Mouse (Mus musculus) MEL (cell line): Measurements from ENCODE around the gene Phf1.

Source experiments
- CTCF ChIP-seq, 3 experiments: IDR thresholded peaks in 2 of 3; conservative IDR thresholded peaks in 1 of 3; 2 replicates each; pipeline ENCODE4 v1.5.1; 2011 to 2012; ENCODE audit warnings: low read length in 3 of 3, low read depth in 2 of 3, mild to moderate bottlenecking in 2 of 3, improper control_type of control experiment in 1 of 3, inconsistent platforms in 1 of 3, mixed read lengths in 1 of 3, moderate library complexity in 1 of 3; ENCODE audit not compliant: control insufficient read depth in 1 of 3, insufficient read depth in 1 of 3, poor library complexity in 1 of 3, severe bottlenecking in 1 of 3
- EP300 ChIP-seq, 2 experiments: IDR thresholded peaks; 2 replicates each; pipeline ENCODE4 v1.6.1; 2011; ENCODE audit warnings: improper control_type of control experiment in 2 of 2, low read length in 2 of 2, low read depth in 1 of 2, mild to moderate bottlenecking in 1 of 2
- MAFK ChIP-seq: IDR thresholded peaks from 2 replicates; pipeline ENCODE4 v1.6.1; 2011; ENCODE audit warnings: low read depth, mild to moderate bottlenecking, low read length, improper control_type of control experiment, borderline replicate concordance
- MAX ChIP-seq: IDR thresholded peaks from 2 replicates; pipeline ENCODE4 v1.6.1; 2011; ENCODE audit warnings: low read length, improper control_type of control experiment
- MAZ ChIP-seq: IDR thresholded peaks from 2 replicates; pipeline ENCODE4 v1.6.1; 2012; ENCODE audit warnings: low read depth, mild to moderate bottlenecking, inconsistent platforms, low read length, improper control_type of control experiment
- MXI1 ChIP-seq: IDR thresholded peaks from 2 replicates; pipeline ENCODE4 v1.6.1; 2011; ENCODE audit warnings: mild to moderate bottlenecking, low read depth, low read length, improper control_type of control experiment
- POLR2A ChIP-seq, 2 experiments: IDR thresholded peaks; 2 replicates each; pipeline ENCODE4 v1.6.1; 2011 to 2012; ENCODE audit warnings: low read length in 2 of 2, mild to moderate bottlenecking in 2 of 2, control low read depth in 1 of 2, improper control_type of control experiment in 1 of 2, low read depth in 1 of 2, moderate library complexity in 1 of 2; ENCODE audit not compliant: control insufficient read depth in 1 of 2, insufficient read depth in 1 of 2, poor library complexity in 1 of 2
- TAL1 ChIP-seq: IDR thresholded peaks from 2 replicates; pipeline ENCODE4 v1.6.1; 2012; ENCODE audit warnings: mild to moderate bottlenecking, inconsistent platforms, low read length, moderate library complexity, mixed read lengths
- TCF12 ChIP-seq: IDR thresholded peaks from 2 replicates; pipeline ENCODE4 v1.6.1; 2014; ENCODE audit warnings: low read depth, mild to moderate bottlenecking, inconsistent platforms, low read length, improper control_type of control experiment, moderate library complexity
- USF2 ChIP-seq, 2 experiments: IDR thresholded peaks; 2 replicates each; pipeline ENCODE4 v1.6.1; 2011 to 2012; ENCODE audit warnings: improper control_type of control experiment in 2 of 2, low read length in 2 of 2, borderline replicate concordance in 1 of 2, inconsistent platforms in 1 of 2, low read depth in 1 of 2, mild to moderate bottlenecking in 1 of 2; ENCODE audit not compliant: insufficient read depth in 1 of 2

DNA sequence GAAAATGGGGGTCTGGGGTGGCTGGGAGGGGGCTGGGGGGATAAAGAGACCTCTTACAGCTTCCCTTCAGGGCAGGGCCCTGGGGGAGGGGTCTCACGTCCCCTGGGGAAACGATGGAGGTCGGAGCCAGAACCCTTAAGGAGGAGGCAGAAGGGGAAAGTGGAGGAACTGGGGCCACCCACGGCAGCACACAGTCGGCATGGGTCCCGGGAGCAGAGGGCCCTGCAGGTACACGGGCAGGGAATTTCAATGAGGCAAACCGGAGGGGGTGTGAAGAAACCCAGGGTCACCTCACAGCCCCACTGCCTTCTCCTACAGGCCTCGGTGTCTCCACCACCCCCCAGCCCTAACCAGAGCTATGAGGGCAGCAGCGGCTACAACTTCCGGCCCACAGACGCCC lies 3.6 kb downstream of the Phf1 start:
- TF ChIP-seq MAZ (no peak), CTCF (IDR thresholded peaks at IDR 0.05 in 2 of 3, conservative IDR thresholded peaks at IDR 0.05 in 1 of 3; ENCODE audit: control insufficient read depth in 1 of 3, insufficient read depth in 1 of 3, low read depth in 2 of 3, low read length in 3 of 3, poor library complexity in 1 of 3, severe bottlenecking in 1 of 3) (no peak), TCF12 (no peak), MAX (no peak), TAL1 (no peak), EP300 (IDR thresholded peaks at IDR 0.05; ENCODE audit: low read depth in 1 of 2, low read length in 2 of 2) (no peak), POLR2A (IDR thresholded peaks at IDR 0.05; ENCODE audit: control insufficient read depth in 1 of 2, insufficient read depth in 1 of 2, low read depth in 1 of 2, low read length in 2 of 2, poor library complexity in 1 of 2) (no peak), MAFK (no peak), MXI1 (no peak), USF2 (IDR thresholded peaks at IDR 0.05; ENCODE audit: borderline replicate concordance in 1 of 2, insufficient read depth in 1 of 2, low read depth in 1 of 2, low read length in 2 of 2) (no peak)
